Mouse (Mus musculus) liver (tissue): ENCODE measurements around the gene Haus7.
"Not testable (repeated sequence)": the region's sequence is repeated elsewhere in the genome, so short reads cannot be mapped to it uniquely, and the experiment has no call there.

ENCODE experiments used
- DNase-seq: peaks from one replicate; pipeline ENCODE4 v3.0.0-alpha.2; 2020; ENCODE audit warnings: mixed read lengths

Haus7 gene

GRCm38 (mm10) chrX:73465483-73466186, 6.8 kb upstream of the Haus7 start:
- DNase-seq, result no peak

- no peak for DNase-seq
These were observed 1.9 kb upstream of the Haus7 start for GRCm38 (mm10) chrX:73460792-73461191.

- peak; percentile 67 for DNase-seq
These were observed 6.9 kb downstream of the Haus7 start for GRCm38 (mm10) chrX:73451949-73452348.

GRCm38 (mm10) chrX:73441428-73441827, 17.4 kb downstream of the Haus7 start:
- no peak for DNase-seq

- DNase-seq, result no peak
These were observed 23.6 kb downstream of the Haus7 start, which contains the start of gene Trex2 for GRCm38 (mm10) chrX:73435252-73435651. Gene Trex2 (minus strand): TSS chrX:73435344.

GRCm38 (mm10) chrX:73432850-73433249, 26.0 kb downstream of the Haus7 start:
- DNase-seq, result no peak

GRCm38 (mm10) chrX:73430036-73430435, 28.8 kb downstream of the Haus7 start:
- DNase-seq, result no peak

GRCm38 (mm10) chrX:73412767-73413166, 46.1 kb downstream of the Haus7 start:
- DNase-seq, result no peak

GRCm38 (mm10) chrX:73410880-73411517, 47.8 kb downstream of the Haus7 start, which contains the start of gene Zfp92:
Gene Zfp92 (plus strand): TSS chrX:73411096.
- DNase-seq, result no peak

- DNase-seq, result no peak
These were observed 57.2 kb downstream of the Haus7 start for GRCm38 (mm10) chrX:73401616-73402015.

GRCm38 (mm10) chrX:73400951-73401350, 57.9 kb downstream of the Haus7 start:
- no peak for DNase-seq

GRCm38 (mm10) chrX:73398636-73399035, 60.2 kb downstream of the Haus7 start, which contains the start of gene Gm18336:
Gene Gm18336 (minus strand): TSS chrX:73398736.
- DNase-seq, result not testable (repeated sequence)

GRCm38 (mm10) chrX:73396446-73396845, 62.4 kb downstream of the Haus7 start:
- no peak for DNase-seq

- DNase-seq, result no peak
These were observed 67.4 kb downstream of the Haus7 start for GRCm38 (mm10) chrX:73391481-73391880.
